Mouse (Mus musculus): ENCODE data around the gene Bmp6. TPM values are rescaled to one million over a fixed set of nuclear protein-coding genes. Genes with fewer than 3 reads are reported as not detected.

Bmp6 gene
- polyA plus RNA-seq, 1 experiment = not detected

- H3K27ac ChIP-seq (ENCODE audit: insufficient read depth, low read depth, low read length) = no peak overlapping the region
- 93% methylated on average over 10 of the region's 10 CpGs for WGBS
- TF ChIP-seq CTCF (IDR thresholded peaks at IDR 0.05; ENCODE audit: insufficient read depth, low read depth, low read length) = no peak
- TF ChIP-seq POLR2A (IDR thresholded peaks at IDR 0.05; ENCODE audit: insufficient read depth, low read depth, low read length) = no peak
- no peak overlapping the region for H3K4me3 ChIP-seq (ENCODE audit: insufficient read depth, low read depth, low read length)
- H3K4me1 ChIP-seq (ENCODE audit: control insufficient read depth, insufficient read depth, low read length) = 0 out of 2 replicates have a peak, but pooled peaks cover 2% of the 10 kb centered on the region
These were observed 162.0 kb downstream of the Bmp6 start for GRCm38 (mm10) chr13:38506936-38507335.

GRCm38 (mm10) chr13:38509681-38510341 lies 164.9 kb downstream of the Bmp6 start:
- no peak overlapping the region for H3K27ac ChIP-seq (ENCODE audit: insufficient read depth, low read depth, low read length)
- TF ChIP-seq CTCF (IDR thresholded peaks at IDR 0.05; ENCODE audit: insufficient read depth, low read depth, low read length) (no peak), POLR2A (IDR thresholded peaks at IDR 0.05; ENCODE audit: insufficient read depth, low read depth, low read length) (no peak)
- 67% methylated on average over 8 of the region's 8 CpGs for WGBS
- no peak overlapping the region for H3K4me3 ChIP-seq (ENCODE audit: insufficient read depth, low read depth, low read length)
- H3K4me1 ChIP-seq (ENCODE audit: control insufficient read depth, insufficient read depth, low read length) = peaks cover 2% of the 10 kb centered on the region; the same call in 1 of the 2 replicates

- 88% methylated on average over 10 of the region's 10 CpGs for WGBS
- Histone ChIP-seq H3K4me1 (ENCODE audit: control insufficient read depth, insufficient read depth, low read length) (no peaks in the 10 kb centered on the region; the same call in 1 of the 2 replicates), H3K27ac (ENCODE audit: insufficient read depth, low read depth, low read length) (no peak overlapping the region), H3K4me3 (ENCODE audit: insufficient read depth, low read depth, low read length) (no peak overlapping the region)
- TF ChIP-seq POLR2A (IDR thresholded peaks at IDR 0.05; ENCODE audit: insufficient read depth, low read depth, low read length) (no peak), CTCF (IDR thresholded peaks at IDR 0.05; ENCODE audit: insufficient read depth, low read depth, low read length) (no peak)
These were observed 167.1 kb downstream of the Bmp6 start for GRCm38 (mm10) chr13:38511979-38512378.

GRCm38 (mm10) chr13:38513921-38514320 lies 169.0 kb downstream of the Bmp6 start:
- no peaks in the 10 kb centered on the region; the same call in 1 of the 2 replicates for H3K4me1 ChIP-seq (ENCODE audit: control insufficient read depth, insufficient read depth, low read length)
- TF ChIP-seq CTCF (IDR thresholded peaks at IDR 0.05; ENCODE audit: insufficient read depth, low read depth, low read length) (no peak), POLR2A (IDR thresholded peaks at IDR 0.05; ENCODE audit: insufficient read depth, low read depth, low read length) (no peak)
- H3K27ac ChIP-seq (ENCODE audit: insufficient read depth, low read depth, low read length) = no peak overlapping the region
- H3K4me3 ChIP-seq (ENCODE audit: insufficient read depth, low read depth, low read length) = no peak overlapping the region
- 85% methylated on average over 7 of the region's 7 CpGs for WGBS

- TF ChIP-seq CTCF (IDR thresholded peaks at IDR 0.05; ENCODE audit: insufficient read depth, low read depth, low read length) = no peak
- TF ChIP-seq POLR2A (IDR thresholded peaks at IDR 0.05; ENCODE audit: insufficient read depth, low read depth, low read length) = no peak
- Histone ChIP-seq H3K4me1 (ENCODE audit: control insufficient read depth, insufficient read depth, low read length) (no peaks in the 10 kb centered on the region; the same call in 1 of the 2 replicates), H3K4me3 (ENCODE audit: insufficient read depth, low read depth, low read length) (no peak overlapping the region), H3K27ac (ENCODE audit: insufficient read depth, low read depth, low read length) (no peak overlapping the region)
- WGBS = 97% methylated on average over 2 of the region's 2 CpGs
These were observed 170.5 kb downstream of the Bmp6 start for GRCm38 (mm10) chr13:38515431-38515830.

- Histone ChIP-seq H3K27ac (ENCODE audit: insufficient read depth, low read depth, low read length) (no peak overlapping the region), H3K4me1 (ENCODE audit: control insufficient read depth, insufficient read depth, low read length) (no peaks in the 10 kb centered on the region; the same call in 1 of the 2 replicates), H3K4me3 (ENCODE audit: insufficient read depth, low read depth, low read length) (no peak overlapping the region)
- TF ChIP-seq CTCF (IDR thresholded peaks at IDR 0.05; ENCODE audit: insufficient read depth, low read depth, low read length) (no peak), POLR2A (IDR thresholded peaks at IDR 0.05; ENCODE audit: insufficient read depth, low read depth, low read length) (no peak)
- 82% methylated on average over 3 of the region's 3 CpGs for WGBS
These were observed 170.9 kb downstream of the Bmp6 start for GRCm38 (mm10) chr13:38515845-38516244.

- Histone ChIP-seq H3K4me1 (ENCODE audit: control insufficient read depth, insufficient read depth, low read length) (no peaks in the 10 kb centered on the region; the same call in 1 of the 2 replicates), H3K4me3 (ENCODE audit: insufficient read depth, low read depth, low read length) (no peak overlapping the region), H3K27ac (ENCODE audit: insufficient read depth, low read depth, low read length) (no peak overlapping the region)
- TF ChIP-seq CTCF (IDR thresholded peaks at IDR 0.05; ENCODE audit: insufficient read depth, low read depth, low read length) (no peak), POLR2A (IDR thresholded peaks at IDR 0.05; ENCODE audit: insufficient read depth, low read depth, low read length) (no peak)
- WGBS = 89% methylated on average over 11 of the region's 11 CpGs
These were observed 171.7 kb downstream of the Bmp6 start for GRCm38 (mm10) chr13:38516582-38516981.

GRCm38 (mm10) chr13:38520299-38520698 lies 175.4 kb downstream of the Bmp6 start:
- no peaks in the 10 kb centered on the region for H3K4me1 ChIP-seq (ENCODE audit: control insufficient read depth, insufficient read depth, low read length)
- WGBS = 94% methylated on average over 11 of the region's 11 CpGs
- TF ChIP-seq POLR2A (IDR thresholded peaks at IDR 0.05; ENCODE audit: insufficient read depth, low read depth, low read length) = no peak
- TF ChIP-seq CTCF (IDR thresholded peaks at IDR 0.05; ENCODE audit: insufficient read depth, low read depth, low read length) = no peak

GRCm38 (mm10) chr13:38522056-38522654 lies 177.2 kb downstream of the Bmp6 start:
- TF ChIP-seq CTCF (IDR thresholded peaks at IDR 0.05; ENCODE audit: insufficient read depth, low read depth, low read length) = no peak
- no peak for TF ChIP-seq POLR2A (IDR thresholded peaks at IDR 0.05; ENCODE audit: insufficient read depth, low read depth, low read length)
- Histone ChIP-seq H3K4me3 (ENCODE audit: insufficient read depth, low read depth, low read length) (no peak overlapping the region), H3K4me1 (ENCODE audit: control insufficient read depth, insufficient read depth, low read length) (no peaks in the 10 kb centered on the region), H3K27ac (ENCODE audit: insufficient read depth, low read depth, low read length) (no peak overlapping the region)
- 59% methylated on average over 4 of the region's 4 CpGs for WGBS

More at GRCm38 (mm10) chr13:38520299-38520698, 175.4 kb downstream of the Bmp6 start:
- no peak overlapping the region for H3K4me3 ChIP-seq (ENCODE audit: insufficient read depth, low read depth, low read length)
- H3K27ac ChIP-seq (ENCODE audit: insufficient read depth, low read depth, low read length) = no peak overlapping the region

Data from olfactory bulb, adult 2 months (tissue).